Mouse (Mus musculus): ENCODE measurements at regions not wholly inside any gene's neighbourhood (a gene's known extent, or its start where the extent isn't known, plus 50 kb on each side); places are given as distances from the start of the nearest gene placed in this dataset.

DNA sequence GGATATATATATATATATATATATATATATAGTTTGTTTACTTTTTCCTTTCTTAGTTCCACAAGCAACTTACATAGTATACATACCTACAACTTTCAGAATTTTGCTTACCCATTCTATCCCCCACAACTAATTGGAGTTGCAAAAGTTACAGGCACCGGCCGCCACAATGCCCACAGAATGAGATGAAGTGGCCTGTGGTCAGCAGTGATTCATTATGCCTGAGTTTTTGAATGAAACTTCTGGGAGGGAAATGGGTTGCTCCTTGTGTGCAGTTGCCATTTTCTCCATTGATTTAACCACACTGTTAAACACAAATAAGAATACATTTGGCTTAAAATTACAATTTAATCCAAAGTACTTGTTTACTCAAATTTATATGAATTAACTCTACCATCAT is 781.2 kb upstream of the Flrt2 start:
- no peak for TF ChIP-seq CTCF (IDR thresholded peaks at IDR 0.05; ENCODE audit: low read depth, low read length)
- TF ChIP-seq POLR2A (IDR thresholded peaks at IDR 0.05; ENCODE audit: extremely low read depth, insufficient read depth, low read length) = no peak
- no peaks in the 10 kb centered on the region for H3K4me1 ChIP-seq (ENCODE audit: control insufficient read depth, insufficient read depth, low read length)
- no peak overlapping the region for H3K27ac ChIP-seq (replicated peaks; ENCODE audit: insufficient read depth, low read depth, low read length)
- H3K9ac ChIP-seq (ENCODE audit: low read depth, low read length) = no peak overlapping the region
- H3K4me3 ChIP-seq (ENCODE audit: insufficient read depth, low read depth, low read length) = no peak overlapping the region
- no peak for DNase-seq (ENCODE audit: extremely low read depth, low read depth, low spot score)
- 89% methylated on average over 2 of the region's 2 CpGs for WGBS
- H3K27me3 ChIP-seq (ENCODE audit: control insufficient read depth, insufficient read depth, low read length) = no peaks in the 10 kb centered on the region
- H3K79me2 ChIP-seq (ENCODE audit: control insufficient read depth, insufficient read depth, low read length) = no peaks in the 10 kb centered on the region
- no peaks in the 10 kb centered on the region for H3K36me3 ChIP-seq (ENCODE audit: control insufficient read depth, insufficient read depth, low read length)

DNA sequence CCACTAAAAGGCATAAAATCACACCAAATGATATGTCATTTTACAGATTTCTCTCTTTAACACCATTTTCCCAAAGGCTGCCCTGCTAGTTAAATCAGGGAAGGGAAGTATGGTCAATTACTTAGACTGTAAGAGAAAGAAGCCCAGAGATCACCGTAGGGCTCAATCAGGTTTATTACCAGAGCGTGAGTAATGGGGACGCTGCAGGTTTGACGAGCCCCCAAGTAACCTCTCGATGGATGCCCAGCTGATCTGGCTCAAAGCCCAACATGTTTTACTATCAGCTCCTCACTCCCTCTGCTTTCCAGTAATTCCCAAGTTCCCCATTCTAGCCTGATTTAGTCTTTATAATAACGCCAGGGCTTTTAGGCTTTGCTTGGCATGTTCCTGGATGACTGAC is 749.0 kb upstream of the Flrt2 start:
- WGBS = 82% methylated on average over 6 of the region's 6 CpGs
- H3K4me1 ChIP-seq (ENCODE audit: control insufficient read depth, insufficient read depth, low read length) = no peaks in the 10 kb centered on the region
- no peaks in the 10 kb centered on the region for H3K27me3 ChIP-seq (ENCODE audit: control insufficient read depth, insufficient read depth, low read length)
- no peak overlapping the region for H3K27ac ChIP-seq (replicated peaks; ENCODE audit: insufficient read depth, low read depth, low read length)
- H3K9ac ChIP-seq (ENCODE audit: low read depth, low read length) = no peak overlapping the region
- H3K79me2 ChIP-seq (ENCODE audit: control insufficient read depth, insufficient read depth, low read length) = no peaks in the 10 kb centered on the region
- no peaks in the 10 kb centered on the region for H3K36me3 ChIP-seq (ENCODE audit: control insufficient read depth, insufficient read depth, low read length)
- DNase-seq (ENCODE audit: extremely low read depth, low read depth, low spot score) = no peak
- TF ChIP-seq CTCF (IDR thresholded peaks at IDR 0.05; ENCODE audit: low read depth, low read length) (no peak), POLR2A (IDR thresholded peaks at IDR 0.05; ENCODE audit: extremely low read depth, insufficient read depth, low read length) (no peak)
- no peak overlapping the region for H3K4me3 ChIP-seq (ENCODE audit: insufficient read depth, low read depth, low read length)
